Mouse (Mus musculus): ENCODE data around the gene Eif6. TPM values are rescaled to one million over a fixed set of nuclear protein-coding genes. Genes with fewer than 3 reads are reported as not detected.
A peak's percentile ranks its signal among the peaks of the same experiment; 100 is the strongest.
"Not testable (repeated sequence)": the region's sequence is repeated elsewhere in the genome, so short reads cannot be mapped to it uniquely, and the experiment has no call there.

Eif6 gene
- 10 to 100 TPM; 59.0 to 75.7 TPM for total RNA-seq (2021)

- DNase-seq (ENCODE audit: extremely low spot score in 1 of 2, low spot score in 1 of 2), result peak; percentile 56 to 68
Observed at GRCm38 (mm10) chr2:155826630-155827424, at the start of gene Eif6. TSS of gene Eif6 (minus strand) at chr2:155826925.

GRCm38 (mm10) chr2:155873636-155874035 is 46.9 kb upstream of the Eif6 start:
- no peak for DNase-seq (ENCODE audit: extremely low spot score in 1 of 2, low spot score in 1 of 2)

GRCm38 (mm10) chr2:155872930-155873507 is 46.3 kb upstream of the Eif6 start:
- no peak for DNase-seq (ENCODE audit: extremely low spot score in 1 of 2, low spot score in 1 of 2)

GRCm38 (mm10) chr2:155872486-155872885 is 45.8 kb upstream of the Eif6 start:
- no peak for DNase-seq (ENCODE audit: extremely low spot score in 1 of 2, low spot score in 1 of 2)

GRCm38 (mm10) chr2:155869772-155870171 is 43.0 kb upstream of the Eif6 start:
- DNase-seq (ENCODE audit: extremely low spot score in 1 of 2, low spot score in 1 of 2), result no peak

GRCm38 (mm10) chr2:155868320-155868719 is 41.6 kb upstream of the Eif6 start:
- DNase-seq (ENCODE audit: extremely low spot score in 1 of 2, low spot score in 1 of 2), result no peak

GRCm38 (mm10) chr2:155863301-155863867 is 36.7 kb upstream of the Eif6 start:
- no peak for DNase-seq (ENCODE audit: extremely low spot score in 1 of 2, low spot score in 1 of 2)

- no peak for DNase-seq (ENCODE audit: extremely low spot score in 1 of 2, low spot score in 1 of 2)
Observed at GRCm38 (mm10) chr2:155862573-155863300, 36.0 kb upstream of the Eif6 start.

GRCm38 (mm10) chr2:155861581-155861980 is 34.9 kb upstream of the Eif6 start:
- no peak for DNase-seq (ENCODE audit: extremely low spot score in 1 of 2, low spot score in 1 of 2)

GRCm38 (mm10) chr2:155860102-155860501 is 33.4 kb upstream of the Eif6 start:
- no peak for DNase-seq (ENCODE audit: extremely low spot score in 1 of 2, low spot score in 1 of 2)

GRCm38 (mm10) chr2:155852536-155852935 is 25.8 kb upstream of the Eif6 start:
- no peak for DNase-seq (ENCODE audit: extremely low spot score in 1 of 2, low spot score in 1 of 2)

- DNase-seq (ENCODE audit: extremely low spot score in 1 of 2, low spot score in 1 of 2), result no peak
Observed at GRCm38 (mm10) chr2:155850120-155850519, 23.4 kb upstream of the Eif6 start.

GRCm38 (mm10) chr2:155849464-155849863 is 22.7 kb upstream of the Eif6 start:
- DNase-seq (ENCODE audit: extremely low spot score in 1 of 2, low spot score in 1 of 2), result no peak

- DNase-seq (ENCODE audit: extremely low spot score in 1 of 2, low spot score in 1 of 2), result peak; percentile 56 to 89
Observed at GRCm38 (mm10) chr2:155848291-155848690, 21.6 kb upstream of the Eif6 start.

GRCm38 (mm10) chr2:155846930-155847329 is 20.2 kb upstream of the Eif6 start:
- no peak for DNase-seq (ENCODE audit: extremely low spot score in 1 of 2, low spot score in 1 of 2)

- DNase-seq (ENCODE audit: extremely low spot score in 1 of 2, low spot score in 1 of 2), result no peak
Observed at GRCm38 (mm10) chr2:155838961-155839360, 12.2 kb upstream of the Eif6 start.

GRCm38 (mm10) chr2:155837961-155838360 is 11.2 kb upstream of the Eif6 start:
- DNase-seq (ENCODE audit: extremely low spot score in 1 of 2, low spot score in 1 of 2), result no peak

GRCm38 (mm10) chr2:155834732-155835131 is 8.0 kb upstream of the Eif6 start, which contains the start of gene Fam83c:
TSS of gene Fam83c (minus strand) at chr2:155834854.
- DNase-seq (ENCODE audit: extremely low spot score in 1 of 2, low spot score in 1 of 2), result no peak

- DNase-seq (ENCODE audit: extremely low spot score in 1 of 2, low spot score in 1 of 2), result not testable (repeated sequence)
Observed at GRCm38 (mm10) chr2:155832087-155832486, 5.4 kb upstream of the Eif6 start.

- DNase-seq (ENCODE audit: extremely low spot score in 1 of 2, low spot score in 1 of 2), result no peak
Observed at GRCm38 (mm10) chr2:155831302-155831701, 4.6 kb upstream of the Eif6 start.

GRCm38 (mm10) chr2:155830841-155831240 is 4.1 kb upstream of the Eif6 start:
- DNase-seq (ENCODE audit: extremely low spot score in 1 of 2, low spot score in 1 of 2), result no peak
